Mouse (Mus musculus) liver (tissue): ENCODE data around the gene Lrrc74a.

ENCODE experiments used
- DNase-seq: peaks from one replicate; pipeline ENCODE4 v3.0.0-alpha.2; 2020; ENCODE audit warnings: mixed read lengths

Lrrc74a gene

GRCm38 (mm10) chr12:86719961-86720639, 14.1 kb upstream of the Lrrc74a start:
- no peak for DNase-seq

GRCm38 (mm10) chr12:86721453-86721852, 12.7 kb upstream of the Lrrc74a start:
- DNase-seq = no peak

GRCm38 (mm10) chr12:86724300-86724699, 9.9 kb upstream of the Lrrc74a start:
- no peak for DNase-seq

GRCm38 (mm10) chr12:86725706-86726105, 8.5 kb upstream of the Lrrc74a start:
- no peak for DNase-seq

GRCm38 (mm10) chr12:86726120-86726640, 8.0 kb upstream of the Lrrc74a start, which contains the start of gene Angel1:
TSS of gene Angel1 (minus strand) at chr12:86726460.
- peak; percentile 98 for DNase-seq

- no peak for DNase-seq
These were observed 26.9 kb downstream of the Lrrc74a start for GRCm38 (mm10) chr12:86761036-86761435.

- DNase-seq = no peak
These were observed 29.9 kb downstream of the Lrrc74a start for GRCm38 (mm10) chr12:86764060-86764459.

- DNase-seq = no peak
These were observed 32.3 kb downstream of the Lrrc74a start for GRCm38 (mm10) chr12:86766467-86766866.

GRCm38 (mm10) chr12:86767868-86768631, 33.9 kb downstream of the Lrrc74a start:
- DNase-seq = peak; percentile 29

- peak; percentile 69 for DNase-seq
These were observed 34.9 kb downstream of the Lrrc74a start for GRCm38 (mm10) chr12:86768986-86769580.

GRCm38 (mm10) chr12:86769819-86770218, 35.6 kb downstream of the Lrrc74a start:
- no peak for DNase-seq

- DNase-seq = no peak
These were observed 36.1 kb downstream of the Lrrc74a start for GRCm38 (mm10) chr12:86770261-86770670.

- no peak for DNase-seq
These were observed 36.8 kb downstream of the Lrrc74a start for GRCm38 (mm10) chr12:86770927-86771326.

- DNase-seq = peak; percentile 89
These were observed 37.8 kb downstream of the Lrrc74a start for GRCm38 (mm10) chr12:86771823-86772427.

GRCm38 (mm10) chr12:86772551-86772950, 38.4 kb downstream of the Lrrc74a start:
- no peak for DNase-seq

- no peak for DNase-seq
These were observed 41.6 kb downstream of the Lrrc74a start for GRCm38 (mm10) chr12:86775561-86776280.

GRCm38 (mm10) chr12:86776341-86776860, 42.2 kb downstream of the Lrrc74a start:
- DNase-seq = no peak

- DNase-seq = no peak
These were observed 44.4 kb downstream of the Lrrc74a start for GRCm38 (mm10) chr12:86778531-86778930.

- DNase-seq = no peak
These were observed 45.2 kb downstream of the Lrrc74a start for GRCm38 (mm10) chr12:86779206-86779989.

GRCm38 (mm10) chr12:86781654-86782202, 47.6 kb downstream of the Lrrc74a start:
- no peak for DNase-seq
